Mouse (Mus musculus) lung, postnatal 36 days (tissue): ENCODE results near the gene Mcm3.

Experiments used
- DNase-seq: peaks from one replicate; pipeline ENCODE4 v3.0.0; 2022; ENCODE audit warnings: mixed read lengths

Gene Mcm3

DNA sequence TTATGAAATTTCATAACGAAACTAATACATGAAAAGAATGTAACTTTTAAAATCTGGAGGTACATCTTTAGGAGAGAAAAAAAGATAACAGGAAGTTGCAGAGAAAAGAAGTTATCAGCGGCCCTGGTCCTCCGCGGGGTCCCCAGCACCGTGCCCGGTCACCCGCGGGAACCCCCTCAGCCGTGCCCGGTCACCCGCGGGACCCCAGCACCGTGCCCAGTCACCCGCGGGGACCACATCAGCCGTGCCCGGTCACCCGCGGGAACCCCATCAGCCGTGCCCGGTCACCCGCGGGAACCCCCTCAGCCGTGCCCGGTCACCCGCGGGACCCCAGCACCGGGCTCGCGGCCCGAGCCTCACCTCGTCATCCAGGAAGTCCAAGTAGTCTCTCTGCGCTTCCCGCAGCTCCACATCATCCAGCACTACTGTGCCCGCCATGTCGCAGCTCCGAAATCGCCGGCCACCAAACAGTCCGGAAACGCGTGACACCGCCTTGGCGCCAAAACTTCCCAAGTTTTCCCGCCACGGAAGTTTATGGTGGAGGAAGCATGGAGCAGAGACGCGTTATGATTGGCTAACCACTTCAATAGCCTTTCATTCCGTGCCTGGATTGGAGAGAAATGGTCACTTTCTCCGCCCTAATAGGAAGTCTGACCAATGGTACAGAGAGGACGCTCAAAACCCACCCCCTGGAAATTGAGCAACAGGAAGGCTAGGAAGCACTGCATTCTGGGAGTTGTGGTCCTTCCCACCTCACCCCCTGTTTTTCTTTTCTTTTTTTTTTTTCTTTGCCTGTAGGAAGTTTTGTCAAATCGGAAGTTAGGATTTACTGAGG, at the start of gene Mcm3:
Mcm3 (minus strand) TSS at position 542 of the 835 bp plus-strand sequence.
- DNase-seq: peak; percentile 98

GRCm38 (mm10) chr1:20868036-20868435, 47.9 kb upstream of the Mcm3 start:
- no peak for DNase-seq

DNA sequence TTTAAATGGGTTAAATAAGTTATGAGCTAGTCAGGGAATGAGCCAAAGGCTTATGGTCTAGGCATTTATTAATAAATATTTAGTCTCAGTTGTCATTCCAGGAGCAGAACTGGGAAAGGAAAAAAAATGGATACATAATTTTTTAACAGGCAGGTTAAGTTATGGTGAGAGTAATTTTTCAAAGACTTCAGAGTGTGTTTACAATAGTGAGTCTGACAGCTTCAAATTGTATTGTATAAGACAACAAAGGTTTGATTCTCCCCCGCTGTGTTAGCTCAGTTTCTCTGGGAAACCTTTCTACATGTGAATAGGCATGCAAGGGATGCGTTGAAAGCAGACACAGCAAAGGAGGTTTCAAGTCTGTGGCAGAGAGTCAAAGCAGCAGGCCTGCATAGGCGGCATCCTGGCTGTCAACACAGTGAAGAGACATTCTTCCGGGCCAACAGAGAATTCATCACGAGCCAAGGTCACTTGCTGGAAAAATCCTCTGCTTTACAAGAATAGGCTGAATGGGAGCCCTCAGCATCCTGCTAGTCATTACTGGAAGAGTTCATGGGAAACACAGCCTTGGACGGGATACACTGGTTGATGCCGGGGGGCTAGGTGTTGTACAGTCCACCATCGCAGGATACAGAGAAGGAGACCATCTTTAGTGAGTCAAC, 47.3 kb upstream of the Mcm3 start:
- DNase-seq: no peak

GRCm38 (mm10) chr1:20863452-20864172, 43.5 kb upstream of the Mcm3 start:
- DNase-seq: peak; percentile 71

DNA sequence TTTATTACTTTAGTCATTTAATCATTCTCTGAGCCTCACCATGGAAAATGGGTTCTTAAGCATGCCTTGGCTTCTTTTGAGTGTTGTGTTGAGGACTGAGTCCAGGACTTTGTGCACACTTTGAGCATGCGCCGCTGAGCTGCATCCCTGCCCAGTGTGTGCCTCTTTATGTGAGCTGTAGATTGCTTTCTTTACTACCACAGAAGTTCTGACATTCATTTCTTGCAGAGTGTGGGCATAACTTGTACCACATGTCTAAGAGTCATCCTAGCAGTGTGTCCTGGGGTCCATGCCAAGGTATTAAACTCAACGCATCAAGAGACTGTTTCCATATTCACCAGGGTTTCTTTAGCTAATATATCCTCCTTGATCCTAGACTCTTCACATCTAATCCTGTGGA, 41.8 kb upstream of the Mcm3 start:
- no peak for DNase-seq

- DNase-seq: no peak
These were observed 40.7 kb upstream of the Mcm3 start for GRCm38 (mm10) chr1:20860775-20861174.

- no peak for DNase-seq
These were observed 37.1 kb upstream of the Mcm3 start for GRCm38 (mm10) chr1:20856924-20857902.

DNA sequence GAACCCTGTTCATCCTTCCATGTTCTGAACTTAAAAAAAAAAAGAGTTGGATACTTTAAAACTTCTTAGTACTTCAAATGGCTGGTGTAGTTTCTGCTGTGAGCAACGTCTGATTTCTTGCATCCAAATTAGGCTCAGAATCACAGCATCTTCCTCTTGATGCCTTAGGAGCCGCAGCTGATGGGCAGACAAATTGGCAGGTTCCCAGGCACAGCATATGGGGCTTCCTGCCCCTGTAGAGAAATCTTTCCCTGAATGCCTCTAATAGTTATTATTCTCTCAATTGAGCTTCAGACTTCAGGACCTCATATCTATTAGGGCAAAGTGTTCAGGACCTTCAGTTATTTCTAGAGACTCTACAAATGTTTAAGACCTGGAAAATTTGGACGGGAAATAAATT, 19.8 kb upstream of the Mcm3 start:
- no peak for DNase-seq

DNA sequence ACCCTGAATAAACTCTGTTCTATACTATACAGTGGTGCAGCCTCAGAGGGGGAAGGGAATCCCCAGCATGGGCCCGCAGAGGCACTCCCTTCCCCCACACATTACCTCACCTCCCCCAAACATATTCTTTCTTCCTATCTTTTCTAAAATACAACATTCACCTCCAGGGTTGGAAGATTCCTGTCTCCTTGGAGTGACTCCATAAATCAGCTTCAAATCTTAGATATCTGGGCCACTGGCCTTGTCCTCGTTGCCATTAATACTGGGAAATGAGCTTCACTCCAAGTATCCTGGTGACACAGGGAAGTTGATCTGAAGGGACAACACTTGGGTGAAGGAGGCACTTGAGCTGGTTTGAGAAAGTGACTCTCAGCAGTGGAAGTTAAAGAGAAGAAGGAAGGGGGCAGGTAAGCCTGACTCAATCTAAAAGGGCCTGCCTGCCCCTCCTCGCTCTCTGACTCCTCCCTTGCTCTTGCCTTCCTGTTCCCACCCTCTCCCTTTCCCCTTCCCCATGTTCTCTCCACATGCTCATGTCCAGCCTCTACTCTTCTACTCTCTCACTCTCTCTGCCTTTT, 16.5 kb upstream of the Mcm3 start:
- peak; percentile 64 for DNase-seq

- DNase-seq: no peak
These were observed 13.0 kb upstream of the Mcm3 start for GRCm38 (mm10) chr1:20833141-20833511.

GRCm38 (mm10) chr1:20832473-20833140, 12.5 kb upstream of the Mcm3 start:
- peak; percentile 38 for DNase-seq

DNA sequence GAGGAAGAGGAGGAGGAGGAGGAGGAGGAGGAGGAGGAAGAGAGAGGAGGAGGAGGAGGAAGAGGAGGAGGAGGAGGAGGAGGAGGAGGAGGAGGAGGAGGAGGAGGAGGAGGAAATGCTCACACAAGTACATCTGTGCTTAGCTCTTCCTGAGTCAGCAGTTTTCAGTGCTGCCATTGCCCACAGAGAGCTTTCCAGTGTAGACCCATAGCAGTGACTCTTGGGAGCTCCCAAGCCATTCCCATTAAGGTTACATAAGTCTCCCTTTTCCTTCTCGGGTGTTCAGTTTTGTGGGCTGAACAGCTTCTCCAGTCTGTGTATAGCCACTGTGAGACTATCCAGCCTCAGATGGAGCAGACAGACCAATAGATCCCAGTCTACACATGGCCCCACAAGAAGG, 10.4 kb upstream of the Mcm3 start:
- DNase-seq: no peak

DNA sequence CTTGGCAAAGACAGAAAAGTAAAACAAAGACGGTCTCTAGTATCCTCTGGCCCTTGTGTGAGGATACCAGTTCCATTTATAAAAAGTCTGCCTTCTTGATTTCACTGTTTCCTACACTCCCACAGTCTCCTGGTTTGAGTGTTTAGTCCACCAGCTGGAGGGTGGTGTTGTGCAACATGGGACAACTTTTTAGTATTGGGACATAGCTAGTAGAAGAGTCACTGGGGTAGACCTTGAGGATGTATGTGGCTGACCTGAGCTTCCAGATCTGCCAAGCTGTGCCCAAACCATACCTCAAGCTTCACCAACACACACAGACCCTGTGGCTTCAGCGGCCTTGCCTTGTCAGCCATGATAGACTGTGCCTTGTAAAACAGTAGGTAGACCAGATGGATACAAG, 7.9 kb upstream of the Mcm3 start:
- DNase-seq: no peak

DNA sequence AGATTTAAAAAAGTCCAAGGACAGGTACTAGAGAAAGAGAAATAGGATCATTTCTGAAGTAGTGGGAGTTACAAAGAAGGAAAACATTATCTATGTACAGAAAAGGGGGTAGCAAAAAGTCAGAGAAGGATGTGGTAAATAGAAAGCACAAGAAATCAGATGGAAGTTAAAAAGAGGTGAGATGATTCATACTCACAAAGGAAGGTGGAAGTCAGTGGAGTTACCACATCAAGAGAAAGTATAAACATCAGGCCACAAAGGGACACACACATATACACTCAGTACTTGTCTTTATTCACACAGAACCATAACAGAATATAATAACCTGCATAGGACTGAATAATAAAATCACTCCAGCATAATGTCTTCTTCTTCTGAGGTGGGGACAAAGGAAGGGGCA, 4.9 kb upstream of the Mcm3 start:
- no peak for DNase-seq

GRCm38 (mm10) chr1:20823906-20824305, 3.8 kb upstream of the Mcm3 start:
- no peak for DNase-seq

DNA sequence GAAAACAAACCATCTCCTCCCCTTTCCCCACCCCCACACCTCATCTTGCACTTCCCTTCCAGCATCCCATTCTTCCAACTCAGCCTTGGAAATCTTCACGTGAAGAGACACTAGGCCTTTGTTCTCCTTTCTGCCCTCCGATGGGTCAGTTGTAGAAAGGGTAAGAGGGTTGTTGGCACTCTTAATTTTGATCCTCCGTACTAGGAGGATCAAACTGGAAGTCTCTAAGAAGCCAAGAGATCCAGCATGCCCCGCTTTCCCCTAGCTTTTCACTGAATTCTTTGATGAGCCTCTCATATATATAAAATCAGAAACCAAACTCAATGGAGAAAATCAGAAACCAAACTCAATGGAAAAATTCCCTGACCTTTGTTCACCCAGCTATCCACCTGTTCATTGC, 3.4 kb upstream of the Mcm3 start:
- no peak for DNase-seq

- no peak for DNase-seq
These were observed 847 bp upstream of the Mcm3 start for GRCm38 (mm10) chr1:20820959-20821358.

- no peak for DNase-seq
These were observed 2.5 kb downstream of the Mcm3 start for GRCm38 (mm10) chr1:20817596-20817995.

- no peak for DNase-seq
These were observed 2.9 kb downstream of the Mcm3 start for GRCm38 (mm10) chr1:20817172-20817571.

GRCm38 (mm10) chr1:20814521-20814920, 5.6 kb downstream of the Mcm3 start:
- DNase-seq: no peak

- DNase-seq: no peak
These were observed 15.6 kb downstream of the Mcm3 start for GRCm38 (mm10) chr1:20804526-20804925.
